Mouse (Mus musculus): Measurements from ENCODE around the gene Hoxc10. TPM values are rescaled to one million over a fixed set of nuclear protein-coding genes. Genes with fewer than 3 reads are reported as not detected.
A peak's percentile ranks its signal among the peaks of the same experiment; 100 is the strongest.

Gene Hoxc10
- polyA plus RNA-seq, 1 experiment from 2014 or later: 62.1 TPM

- peak overlapping the region; percentile 96 for H3K9ac ChIP-seq
- H3K4me2 ChIP-seq (replicated peaks): peak overlapping the region; percentile 86
- peak; percentile 31 for ATAC-seq (ENCODE audit: low FRiP score, low read depth)
- peaks cover 55% of the 10 kb centered on the region for H3K4me1 ChIP-seq
- H3K9me3 ChIP-seq: no peaks in the 10 kb centered on the region
- 0 out of 2 replicates have a peak, but pooled peaks cover 7% of the 10 kb centered on the region for H3K27me3 ChIP-seq (replicated peaks)
- peak overlapping the region; percentile 91 for H3K27ac ChIP-seq
- peak overlapping the region; percentile 76 for H3K4me3 ChIP-seq
- no peaks in the 10 kb centered on the region for H3K36me3 ChIP-seq
- under 1% methylated on average over 19 of the region's 19 CpGs for WGBS
Observed at GRCm38 (mm10) chr15:102998608-102999182, 32.1 kb downstream of the Hoxc10 start.

- WGBS: under 1% methylated on average over 33 of the region's 33 CpGs
- peak overlapping the region; percentile 96 for H3K9ac ChIP-seq
- H3K4me1 ChIP-seq: peaks cover 58% of the 10 kb centered on the region
- peak; percentile 67 for ATAC-seq (ENCODE audit: low FRiP score, low read depth)
- H3K4me2 ChIP-seq (replicated peaks): peak overlapping the region; percentile 86
- peak overlapping the region; percentile 76 for H3K4me3 ChIP-seq
- H3K36me3 ChIP-seq: no peaks in the 10 kb centered on the region
- peak overlapping the region; percentile 91 for H3K27ac ChIP-seq
- 0 out of 2 replicates have a peak, but pooled peaks cover 7% of the 10 kb centered on the region for H3K27me3 ChIP-seq (replicated peaks)
- no peaks in the 10 kb centered on the region for H3K9me3 ChIP-seq
Observed at GRCm38 (mm10) chr15:102999183-102999831, 32.7 kb downstream of the Hoxc10 start.

DNA sequence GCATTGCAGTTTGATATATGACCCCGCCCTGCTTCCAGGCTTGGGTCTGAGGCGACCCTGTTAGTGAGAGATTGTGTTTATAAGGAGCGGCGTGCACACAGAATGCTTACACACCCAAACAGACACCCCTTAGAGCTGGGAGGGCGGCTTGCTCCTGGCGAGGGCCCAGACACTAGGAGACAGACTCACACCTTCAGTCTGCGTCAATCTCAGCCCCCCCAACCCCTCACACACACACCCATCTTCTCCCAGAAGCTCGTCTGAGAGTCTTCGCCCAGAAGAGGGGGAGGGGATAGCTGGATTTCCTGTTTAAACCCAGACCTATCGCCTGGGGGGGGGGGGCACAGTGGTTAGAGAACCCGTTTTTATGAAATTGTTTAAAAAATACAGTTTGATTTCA lies 33.4 kb downstream of the Hoxc10 start:
- H3K27ac ChIP-seq: peak overlapping the region; percentile 91
- peaks cover 58% of the 10 kb centered on the region for H3K4me1 ChIP-seq
- peak; percentile 39 for ATAC-seq (ENCODE audit: low FRiP score, low read depth)

DNA sequence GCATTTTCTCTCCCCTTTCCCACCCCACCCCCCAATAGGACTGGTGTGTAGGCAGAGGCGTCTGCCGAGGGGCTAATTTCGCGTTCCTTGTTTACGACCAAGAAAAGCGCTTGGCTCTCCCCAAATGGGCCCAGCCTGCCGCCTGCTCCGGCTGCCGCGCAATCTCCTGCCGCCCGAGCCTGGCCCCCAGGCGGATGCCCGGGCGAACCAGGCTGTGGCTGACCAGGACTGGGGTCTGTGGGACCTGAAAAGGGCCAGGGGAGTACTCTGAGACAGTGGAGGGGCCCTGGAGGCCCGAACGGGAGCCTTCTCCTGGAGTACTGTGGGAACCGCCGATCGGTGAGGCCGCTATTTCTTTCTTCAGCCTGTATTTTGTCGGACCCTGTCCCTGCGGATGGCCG lies 33.9 kb downstream of the Hoxc10 start:
- Histone ChIP-seq H3K4me2 (replicated peaks) (peak overlapping the region; percentile 86), H3K27ac (peak overlapping the region; percentile 91), H3K9ac (peak overlapping the region; percentile 96), H3K4me3 (peak overlapping the region; percentile 76), H3K36me3 (no peaks in the 10 kb centered on the region), H3K4me1 (peaks cover 58% of the 10 kb centered on the region), H3K9me3 (no peaks in the 10 kb centered on the region), H3K27me3 (replicated peaks) (0 out of 2 replicates have a peak, but pooled peaks cover 7% of the 10 kb centered on the region)
- WGBS: under 1% methylated on average over 24 of the region's 24 CpGs
- ATAC-seq (ENCODE audit: low FRiP score, low read depth): no peak

More for the DNA sequence above, 33.4 kb downstream of the Hoxc10 start:
- Histone ChIP-seq H3K4me2 (replicated peaks) (peak overlapping the region; percentile 86), H3K36me3 (no peaks in the 10 kb centered on the region), H3K9ac (peak overlapping the region; percentile 96), H3K27me3 (replicated peaks) (0 out of 2 replicates have a peak, but pooled peaks cover 7% of the 10 kb centered on the region), H3K4me3 (peak overlapping the region; percentile 76), H3K9me3 (no peaks in the 10 kb centered on the region)
- WGBS: 2% methylated on average over 11 of the region's 11 CpGs

GRCm38 (mm10) chr15:103001370-103001769 lies 34.8 kb downstream of the Hoxc10 start:
- no peaks in the 10 kb centered on the region for H3K36me3 ChIP-seq
- ATAC-seq (ENCODE audit: low FRiP score, low read depth): no peak
- H3K27me3 ChIP-seq (replicated peaks): 0 out of 2 replicates have a peak, but pooled peaks cover 4% of the 10 kb centered on the region
- H3K4me3 ChIP-seq: peak overlapping the region; percentile 76
- peak overlapping the region; percentile 91 for H3K27ac ChIP-seq
- H3K9me3 ChIP-seq: no peaks in the 10 kb centered on the region
- 18% methylated on average over 2 of the region's 2 CpGs for WGBS
- H3K4me1 ChIP-seq: peaks cover 64% of the 10 kb centered on the region
- peak overlapping the region; percentile 86 for H3K4me2 ChIP-seq (replicated peaks)
- H3K9ac ChIP-seq: peak overlapping the region; percentile 96

DNA sequence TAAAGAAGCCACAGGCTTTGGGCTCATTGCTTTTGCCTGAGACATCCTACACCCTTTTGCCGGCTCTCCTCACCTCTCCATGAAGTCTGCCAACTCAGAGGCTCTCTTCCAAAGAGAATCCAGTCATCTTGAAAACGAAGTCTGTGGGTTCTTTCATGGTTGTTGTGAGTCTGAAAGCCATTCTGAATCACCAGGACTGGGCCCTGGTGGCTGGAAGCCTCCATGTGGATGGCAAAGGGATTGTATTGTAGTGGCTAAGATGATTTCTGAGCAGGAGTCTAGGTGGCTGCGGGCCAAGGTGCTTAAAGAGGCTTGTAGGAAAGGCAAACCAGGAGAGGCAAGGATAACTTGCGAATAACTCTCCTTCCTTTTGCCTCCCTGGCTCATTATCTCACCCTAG lies 35.6 kb downstream of the Hoxc10 start:
- Histone ChIP-seq H3K36me3 (no peaks in the 10 kb centered on the region), H3K9ac (peak overlapping the region; percentile 96), H3K4me3 (peak overlapping the region; percentile 76), H3K27me3 (replicated peaks) (0 out of 2 replicates have a peak, but pooled peaks cover 4% of the 10 kb centered on the region), H3K27ac (peak overlapping the region; percentile 91), H3K4me2 (replicated peaks) (peak overlapping the region; percentile 86), H3K9me3 (no peaks in the 10 kb centered on the region), H3K4me1 (peaks cover 71% of the 10 kb centered on the region)
- WGBS: 7% methylated on average over 4 of the region's 4 CpGs
- ATAC-seq (ENCODE audit: low FRiP score, low read depth): no peak

DNA sequence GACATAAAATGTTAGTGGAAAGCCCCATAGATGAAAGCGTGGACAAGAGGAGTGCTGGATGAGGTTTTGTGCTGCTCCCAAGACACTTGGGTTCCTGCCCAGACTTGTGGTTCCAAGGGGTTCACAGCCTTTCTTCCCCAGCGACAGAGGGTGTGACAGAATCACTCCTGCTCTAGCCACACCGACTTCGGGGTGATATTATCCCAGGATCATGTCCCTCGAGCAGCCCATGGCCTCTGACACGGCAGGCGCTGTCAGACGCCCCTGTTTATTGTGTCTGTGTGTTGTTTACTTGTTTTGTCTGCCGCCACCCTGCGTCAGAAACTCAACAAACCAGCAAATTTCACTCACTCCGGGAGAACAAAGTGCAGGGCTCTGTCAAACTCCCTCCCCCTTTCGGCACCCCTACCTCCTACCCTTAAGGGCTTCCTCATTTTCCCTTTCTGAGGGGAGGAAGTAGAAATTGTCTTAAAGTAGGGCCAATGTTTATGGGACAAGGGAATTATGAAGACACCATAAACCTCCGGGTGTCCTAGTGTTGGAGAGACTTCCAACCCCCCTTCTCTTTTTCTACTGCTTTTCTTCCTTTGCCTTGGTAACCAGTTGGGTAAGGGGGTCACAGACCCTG lies 36.3 kb downstream of the Hoxc10 start:
- Histone ChIP-seq H3K27me3 (replicated peaks) (0 out of 2 replicates have a peak, but pooled peaks cover 4% of the 10 kb centered on the region), H3K4me3 (peak overlapping the region; percentile 76), H3K4me2 (replicated peaks) (peak overlapping the region; percentile 86), H3K9ac (peak overlapping the region; percentile 96), H3K9me3 (no peaks in the 10 kb centered on the region), H3K27ac (peak overlapping the region; percentile 91), H3K4me1 (peaks cover 75% of the 10 kb centered on the region), H3K36me3 (no peaks in the 10 kb centered on the region)
- ATAC-seq (ENCODE audit: low FRiP score, low read depth): no peak
- 6% methylated on average over 13 of the region's 13 CpGs for WGBS

DNA sequence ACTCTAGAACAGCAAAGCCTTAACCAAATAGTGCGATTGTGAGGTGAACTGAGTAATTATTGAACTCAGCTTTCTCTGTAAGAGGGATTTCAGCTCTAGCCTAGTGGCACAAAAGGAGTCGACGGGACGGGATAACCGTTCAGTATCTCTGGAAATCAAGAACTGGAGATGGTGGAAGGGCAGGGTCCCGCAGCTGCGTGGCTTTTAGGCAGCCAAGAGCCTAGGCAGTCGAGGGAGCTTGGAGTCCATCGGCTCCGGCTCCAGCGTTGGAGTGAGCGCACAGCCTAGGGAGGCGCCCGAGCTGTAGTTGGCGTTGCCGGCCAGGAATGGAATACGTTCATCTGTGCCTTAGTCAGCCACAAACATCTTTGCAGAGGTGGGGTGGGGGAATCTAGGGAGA lies 38.7 kb downstream of the Hoxc10 start:
- under 1% methylated on average over 17 of the region's 17 CpGs for WGBS
- peak overlapping the region; percentile 38 for H3K4me3 ChIP-seq
- peak overlapping the region; percentile 94 for H3K9ac ChIP-seq
- ATAC-seq (ENCODE audit: low FRiP score, low read depth): no peak
- H3K4me2 ChIP-seq (replicated peaks): peak overlapping the region; percentile 86
- no peaks in the 10 kb centered on the region for H3K9me3 ChIP-seq
- no peaks in the 10 kb centered on the region for H3K27me3 ChIP-seq (replicated peaks)
- H3K4me1 ChIP-seq: peaks cover 87% of the 10 kb centered on the region
- no peaks in the 10 kb centered on the region for H3K36me3 ChIP-seq
- peak overlapping the region; percentile 75 for H3K27ac ChIP-seq

DNA sequence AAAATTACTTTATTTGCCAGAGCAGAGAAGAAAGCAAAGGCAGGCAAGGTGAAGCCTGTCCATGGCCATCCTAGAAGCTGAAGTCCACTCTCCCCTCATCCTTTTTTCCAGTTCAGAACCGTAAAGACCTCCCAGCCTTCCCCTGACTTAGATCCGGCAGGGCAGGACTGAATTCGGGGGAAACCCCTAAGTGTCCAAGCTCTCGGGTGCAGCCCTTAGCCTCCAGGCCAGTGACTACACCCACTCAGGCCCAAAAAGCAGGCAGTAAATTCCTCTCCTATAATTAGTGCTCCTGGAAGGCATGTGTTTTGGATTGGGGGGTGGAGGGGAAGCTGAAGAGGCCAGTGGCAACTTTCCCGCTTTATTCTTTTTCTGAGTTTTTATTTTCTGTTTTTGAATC lies 39.2 kb downstream of the Hoxc10 start:
- Histone ChIP-seq H3K4me3 (peak overlapping the region; percentile 38), H3K4me1 (peaks cover 92% of the 10 kb centered on the region), H3K9ac (peak overlapping the region; percentile 94), H3K27ac (peak overlapping the region; percentile 75), H3K4me2 (replicated peaks) (peak overlapping the region; percentile 86), H3K27me3 (replicated peaks) (no peaks in the 10 kb centered on the region), H3K9me3 (no peaks in the 10 kb centered on the region), H3K36me3 (no peaks in the 10 kb centered on the region; the same call in 1 of the 2 replicates)
- WGBS: 6% methylated on average over 5 of the region's 5 CpGs
- no peak for ATAC-seq (ENCODE audit: low FRiP score, low read depth)

GRCm38 (mm10) chr15:103006326-103006725 lies 39.7 kb downstream of the Hoxc10 start:
- no peak for ATAC-seq (ENCODE audit: low FRiP score, low read depth)
- Histone ChIP-seq H3K4me3 (peak overlapping the region; percentile 38), H3K4me2 (replicated peaks) (peak overlapping the region; percentile 86), H3K9ac (peak overlapping the region; percentile 94), H3K9me3 (no peaks in the 10 kb centered on the region), H3K36me3 (no peaks in the 10 kb centered on the region; the same call in 1 of the 2 replicates), H3K27ac (peak overlapping the region; percentile 75; the same call in 1 of the 2 replicates), H3K27me3 (replicated peaks) (no peaks in the 10 kb centered on the region), H3K4me1 (peaks cover 97% of the 10 kb centered on the region)
- 9% methylated on average over 1 of the region's 1 CpGs for WGBS

- H3K4me2 ChIP-seq (replicated peaks): peak overlapping the region; percentile 86
Observed at GRCm38 (mm10) chr15:103009265-103010111, 42.9 kb downstream of the Hoxc10 start.

More at GRCm38 (mm10) chr15:103009265-103010111, 42.9 kb downstream of the Hoxc10 start:
- Histone ChIP-seq H3K4me3 (peak overlapping the region; percentile 48), H3K4me1 (peaks cover 93% of the 10 kb centered on the region), H3K36me3 (peaks cover 2% of the 10 kb centered on the region; the same call in 1 of the 2 replicates), H3K27me3 (replicated peaks) (no peaks in the 10 kb centered on the region), H3K27ac (peak overlapping the region; percentile 93), H3K9ac (peak overlapping the region; percentile 94), H3K9me3 (no peaks in the 10 kb centered on the region)
- WGBS: under 1% methylated on average over 27 of the region's 27 CpGs
- ATAC-seq (ENCODE audit: low FRiP score, low read depth): no peak
